Mouse (Mus musculus) testis, postnatal 14 days (tissue): ENCODE measurements at regions not wholly inside any gene's neighbourhood (a gene's known extent, or its start where the extent isn't known, plus 50 kb on each side); places are given as distances from the start of the nearest gene placed in this dataset.

Experiments
- DNase-seq: peaks from one replicate; pipeline ENCODE4 v3.0.0; 2021; ENCODE audit warnings: low spot score

DNA sequence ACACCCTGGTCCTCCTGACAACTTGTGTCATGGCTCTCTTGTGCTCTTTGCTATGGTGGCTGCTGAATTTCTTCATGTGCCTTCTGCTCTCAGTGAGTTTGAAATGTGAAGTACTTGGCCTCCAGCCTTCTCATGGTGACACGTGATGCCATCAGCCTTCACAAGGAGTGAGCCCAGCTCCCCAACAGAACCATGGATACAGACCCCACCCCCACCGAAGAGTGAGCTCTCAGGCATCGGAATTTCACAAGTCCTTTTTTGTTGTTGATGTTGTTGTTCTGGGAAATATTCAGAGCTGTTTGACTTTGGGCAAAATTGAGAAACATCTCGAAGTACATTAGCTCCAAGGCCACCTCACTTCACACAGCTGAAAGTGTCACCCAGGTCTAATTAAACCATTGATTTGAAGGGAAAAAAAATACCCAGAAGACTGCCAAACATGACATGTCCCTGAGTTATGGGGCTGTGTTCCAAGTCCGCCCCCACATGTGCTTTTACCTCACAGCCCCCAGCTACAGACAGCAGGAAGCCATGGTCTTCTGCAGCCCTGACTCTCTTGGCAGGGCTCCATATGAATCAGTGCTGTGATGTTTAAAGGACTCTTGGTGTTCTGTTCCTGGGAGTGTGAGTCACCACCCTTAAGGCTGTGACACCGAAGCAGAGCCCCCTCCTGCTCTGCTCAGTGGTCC lies 205.2 kb upstream of the A230072I06Rik start:
- no peak for DNase-seq

DNA sequence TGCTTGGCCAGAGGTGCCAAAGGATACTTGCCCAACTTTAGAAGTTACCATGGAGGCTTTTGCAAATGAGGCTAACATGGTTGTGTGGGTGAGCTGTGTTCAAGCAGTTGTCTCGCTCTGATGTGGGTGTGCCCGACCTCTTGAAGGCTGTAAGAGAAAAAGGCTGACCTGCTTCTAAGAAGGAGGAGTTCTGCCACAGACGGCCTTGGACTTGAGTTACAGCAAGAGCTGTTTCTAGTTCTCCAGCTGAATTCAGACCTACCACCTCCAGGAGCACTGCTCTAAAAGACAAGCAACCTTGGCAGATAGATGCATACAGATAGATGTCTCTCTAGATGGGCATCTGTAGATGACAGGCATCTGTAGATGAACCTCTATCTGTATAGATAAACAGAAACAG lies 202.7 kb upstream of the A230072I06Rik start:
- no peak for DNase-seq

DNA sequence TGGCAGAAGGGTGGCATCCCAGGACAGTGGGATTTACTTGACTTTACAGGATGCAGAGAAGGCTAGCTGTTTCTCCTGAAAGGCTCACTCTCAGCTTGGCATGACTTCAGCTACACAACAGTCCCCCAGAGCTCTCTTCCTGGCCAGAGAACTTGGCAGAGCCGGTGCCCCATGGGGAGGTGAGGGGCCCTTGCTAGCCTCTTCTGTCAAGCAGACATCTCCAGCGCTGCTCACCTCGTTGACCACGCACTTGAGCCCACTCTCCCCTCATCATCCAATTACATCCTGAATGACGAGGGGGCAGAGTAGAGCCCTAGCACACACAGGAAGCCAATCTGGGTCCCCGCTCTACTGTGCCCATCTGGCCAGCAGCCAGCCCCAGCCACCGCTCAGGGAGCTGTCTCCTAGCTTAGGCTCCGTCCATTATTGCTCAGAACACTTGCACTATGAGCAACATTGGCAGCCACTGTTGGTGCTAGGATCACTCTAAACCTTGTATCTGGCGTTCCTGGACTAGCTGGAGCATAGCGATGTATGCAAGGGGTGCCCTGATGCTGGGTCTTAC lies 201.7 kb upstream of the A230072I06Rik start:
- DNase-seq: no peak

DNA sequence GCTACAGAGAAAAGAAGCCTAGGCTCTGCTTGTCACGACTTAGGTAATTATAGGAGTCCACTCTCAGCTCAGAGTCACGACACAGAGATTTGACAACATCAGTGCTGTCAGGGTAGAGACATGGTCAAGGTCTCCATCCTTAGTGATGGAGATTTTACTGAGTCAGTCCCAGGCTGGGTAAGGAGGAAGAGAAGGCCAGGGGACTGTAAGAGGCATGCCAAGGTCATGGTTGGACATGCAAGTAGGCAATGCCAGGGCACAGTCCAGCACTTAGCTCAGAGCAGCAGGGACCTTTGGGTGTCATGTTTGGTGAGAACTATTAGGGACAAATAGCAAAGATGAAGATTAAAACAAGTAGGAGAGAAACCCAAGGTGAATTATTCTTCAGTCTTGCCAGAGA lies 200.7 kb upstream of the A230072I06Rik start:
- DNase-seq: no peak

DNA sequence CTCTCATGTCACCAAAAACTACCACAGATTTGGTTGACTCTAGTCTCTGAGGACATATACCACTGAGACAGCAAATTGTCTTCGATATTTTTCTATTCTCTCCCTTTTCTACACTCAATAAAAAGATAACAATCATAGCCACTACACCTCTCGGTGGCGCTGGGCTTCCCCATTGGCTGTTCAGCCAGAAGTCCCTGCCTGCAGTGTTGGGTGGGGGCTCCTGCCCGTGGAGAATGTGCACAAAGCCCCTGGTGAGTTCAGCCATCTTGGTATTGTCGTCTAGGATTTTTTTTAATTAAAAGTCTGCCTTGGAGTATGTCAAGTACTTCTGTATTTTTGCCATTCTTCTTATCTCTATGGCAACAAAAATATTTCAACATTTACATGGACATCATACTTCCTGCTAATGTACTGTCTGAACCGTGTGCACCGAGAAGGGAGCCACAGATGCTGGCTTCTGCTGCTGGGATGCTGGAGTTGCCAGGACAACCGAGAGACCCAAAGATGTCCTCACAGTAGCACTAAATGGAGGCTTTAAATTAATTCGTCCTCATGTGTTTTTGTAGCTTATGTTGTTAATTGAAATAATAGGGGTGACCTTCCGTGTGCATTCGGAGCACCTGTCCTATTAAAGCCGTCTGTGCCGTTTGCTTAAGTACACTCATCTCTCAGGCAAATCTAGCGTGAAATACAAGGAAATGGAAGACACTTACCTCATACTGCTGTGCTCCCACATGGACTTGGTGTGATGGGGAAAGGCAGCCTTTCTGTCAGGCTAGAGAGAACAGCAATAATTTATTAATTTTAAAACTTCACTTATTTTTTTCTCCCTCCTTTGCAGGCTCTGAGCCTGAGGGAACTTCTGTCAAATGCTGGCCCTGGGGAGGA lies 199.7 kb upstream of the A230072I06Rik start:
- DNase-seq: no peak

DNA sequence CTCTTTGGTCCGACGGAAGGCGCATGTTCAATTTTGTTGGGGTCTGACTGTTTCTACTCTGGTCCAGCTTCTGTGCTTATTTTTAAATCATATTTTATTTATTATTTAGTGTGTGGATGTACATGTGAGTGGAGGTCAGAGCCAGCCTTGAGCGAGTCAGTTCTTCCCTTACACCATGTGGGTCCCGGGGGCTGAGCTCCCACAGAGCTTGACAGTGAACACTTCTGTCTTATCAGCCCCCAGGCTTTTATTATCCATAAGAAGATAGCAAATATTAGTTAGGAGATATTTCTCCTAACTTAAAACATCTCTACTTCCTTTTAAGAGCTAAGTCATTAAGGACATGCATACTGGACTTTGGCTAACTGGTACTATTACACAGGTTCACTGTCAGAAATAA lies 197.1 kb upstream of the A230072I06Rik start:
- no peak for DNase-seq

DNA sequence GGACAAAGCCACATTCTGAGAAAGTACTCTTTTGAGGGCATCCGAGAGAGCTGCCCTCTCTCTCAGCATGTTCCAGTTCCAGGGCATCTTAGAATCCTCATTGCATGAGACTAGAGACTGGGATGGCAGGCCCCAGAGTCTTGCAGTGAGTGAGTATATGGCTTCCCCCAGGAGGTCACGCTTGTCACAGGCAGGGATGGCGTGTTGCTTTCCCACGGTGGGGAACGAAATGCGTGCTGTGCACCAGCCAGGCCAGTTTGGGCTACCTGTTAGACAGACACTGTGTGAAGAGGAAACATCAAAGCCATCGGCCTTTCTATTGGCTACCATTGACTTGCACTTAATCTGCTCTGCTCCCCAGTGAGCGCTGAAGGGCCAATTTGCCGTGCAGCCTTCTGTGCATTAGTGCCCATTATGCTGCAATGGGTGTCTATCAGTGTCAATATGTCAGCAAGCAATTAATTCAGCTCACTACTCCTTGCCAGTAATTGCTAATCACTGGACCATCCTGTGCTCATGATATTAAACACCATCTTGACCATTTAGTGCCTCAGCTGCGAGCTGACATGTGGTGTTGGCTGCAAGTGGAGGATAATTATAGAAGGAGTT lies 191.3 kb upstream of the A230072I06Rik start:
- no peak for DNase-seq

DNA sequence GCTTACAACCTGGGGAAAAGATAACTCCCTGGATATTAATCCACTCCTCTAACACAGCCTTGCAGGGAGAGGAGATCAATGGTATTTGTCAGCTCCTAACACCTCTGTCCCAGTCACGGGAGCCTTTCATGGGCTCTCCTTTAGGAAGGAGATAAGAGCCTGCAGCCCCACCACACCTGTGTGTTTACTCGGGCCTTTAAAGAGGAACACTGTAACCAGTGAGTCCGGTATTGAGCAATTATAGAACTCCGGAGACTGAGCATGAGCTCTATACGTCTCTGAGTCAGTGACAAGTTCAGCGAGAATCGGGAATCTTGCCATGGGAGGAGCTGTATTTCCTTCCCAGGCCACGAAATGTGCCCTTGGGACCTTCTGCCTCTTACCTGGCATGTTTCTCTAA lies 178.5 kb upstream of the A230072I06Rik start:
- DNase-seq: no peak

DNA sequence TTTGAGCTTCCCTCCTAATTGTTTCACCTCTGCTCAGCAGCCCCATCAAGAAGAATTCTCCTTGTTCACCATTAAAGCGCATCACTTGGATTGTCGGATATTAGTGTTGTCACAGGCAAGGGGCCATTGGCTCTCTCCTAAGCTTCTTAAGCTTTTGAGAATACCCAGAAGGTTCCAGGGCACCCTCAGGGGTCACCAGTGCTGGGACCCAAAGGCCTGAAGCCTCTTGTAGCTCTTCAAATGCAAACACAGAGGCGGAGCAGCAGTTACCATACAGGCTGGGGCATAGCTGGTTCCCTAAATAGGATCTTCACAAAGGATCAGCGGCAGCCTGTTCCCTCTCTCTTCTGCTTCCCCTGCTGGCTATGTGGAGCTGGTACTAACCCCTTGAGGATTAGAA lies 175.3 kb upstream of the A230072I06Rik start:
- no peak for DNase-seq

DNA sequence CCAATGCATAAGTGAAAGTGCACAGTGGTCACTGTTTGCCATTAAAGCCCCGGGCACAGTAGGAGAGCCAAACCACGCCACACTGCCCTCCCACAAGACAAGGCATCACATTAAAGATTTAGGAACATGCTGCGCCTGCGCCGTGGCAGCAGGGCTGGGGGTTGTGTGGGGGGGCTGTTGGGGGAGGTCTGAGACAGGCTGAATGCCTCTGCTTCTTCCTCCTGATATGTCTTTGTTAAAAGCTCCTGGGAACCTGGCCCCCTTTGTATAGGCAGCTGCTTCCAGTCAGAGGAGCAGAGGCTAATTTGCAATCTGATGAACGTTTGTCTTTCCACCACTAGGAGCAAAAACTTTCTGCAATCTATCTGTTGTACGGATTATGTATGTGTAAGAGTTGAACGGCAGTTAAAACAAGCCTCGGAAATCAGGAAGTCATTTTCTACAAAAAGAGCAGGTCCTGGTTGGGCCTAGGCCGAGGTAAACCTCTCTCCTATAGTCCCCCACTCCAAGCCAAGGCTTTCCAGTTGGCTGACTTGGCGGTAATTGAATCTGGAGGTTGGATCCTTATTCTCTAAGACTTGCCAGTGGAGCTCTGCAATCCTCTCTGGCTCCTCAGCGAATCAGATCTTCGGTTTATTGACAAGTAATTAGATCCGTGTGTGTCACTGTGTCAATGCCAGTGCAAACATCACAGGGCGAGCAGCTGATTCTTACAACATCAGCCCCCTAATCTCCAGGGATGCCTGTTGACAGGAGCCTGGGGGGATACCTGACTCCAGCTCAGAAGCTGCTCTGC lies 173.3 kb upstream of the A230072I06Rik start:
- no peak for DNase-seq

DNA sequence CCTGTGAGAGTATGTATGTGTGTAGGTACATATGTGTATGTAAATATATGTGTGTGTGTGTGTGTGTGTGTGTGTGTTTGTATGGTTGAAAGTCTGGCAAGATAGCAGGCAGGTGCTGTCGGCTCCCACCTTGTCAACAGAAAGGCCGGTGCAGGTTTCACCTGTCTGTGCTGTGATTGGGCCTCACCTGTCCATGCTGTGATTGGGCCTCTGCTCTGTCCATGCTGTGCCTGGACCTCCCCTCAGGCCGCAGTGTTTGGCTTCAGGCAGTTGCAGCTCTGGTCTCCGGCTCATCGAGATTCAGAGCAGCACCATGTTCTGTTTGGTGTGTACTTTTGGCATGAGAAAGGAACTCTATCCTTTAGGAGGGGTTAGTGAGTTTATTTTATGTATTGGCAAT lies 170.0 kb upstream of the A230072I06Rik start:
- DNase-seq: no peak

DNA sequence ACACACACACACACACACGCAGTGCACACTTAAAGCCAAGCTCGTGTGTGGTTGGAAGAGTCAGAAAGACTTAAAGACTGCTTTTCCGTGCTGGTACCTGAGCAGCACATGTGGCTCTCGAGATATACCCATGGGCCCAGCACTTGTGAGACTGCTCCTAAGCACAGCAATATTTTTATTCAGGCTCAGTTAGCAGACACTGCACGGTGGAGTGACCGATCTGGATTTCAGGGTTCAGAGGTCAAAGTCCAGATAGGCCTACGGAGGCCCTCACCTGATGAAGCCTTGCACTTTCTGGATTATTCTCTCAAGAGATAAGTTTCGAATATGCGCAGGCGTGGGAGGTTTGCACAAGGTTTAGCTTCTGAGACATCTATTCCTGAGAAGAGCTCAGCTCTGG lies 167.0 kb upstream of the A230072I06Rik start:
- no peak for DNase-seq

DNA sequence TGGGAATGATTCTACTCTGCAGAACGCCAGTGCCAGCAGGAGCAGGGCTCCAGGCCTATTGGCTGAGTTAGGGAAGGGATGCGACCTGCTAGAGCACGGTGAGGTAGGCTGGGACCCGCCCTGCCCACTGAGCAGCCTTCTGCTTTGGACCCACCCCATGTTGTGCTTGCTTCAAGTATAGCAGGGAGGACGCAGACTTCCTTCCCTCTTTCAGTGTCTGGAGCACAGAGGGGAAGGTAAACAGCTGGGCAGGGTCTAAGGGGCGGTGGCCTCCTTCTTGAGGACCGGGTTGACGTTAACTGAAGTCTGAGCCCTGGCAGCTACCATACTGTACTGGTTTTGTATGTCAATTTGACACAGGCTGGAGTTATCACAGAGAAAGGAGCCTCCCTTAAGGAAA lies 165.6 kb upstream of the A230072I06Rik start:
- DNase-seq: no peak

DNA sequence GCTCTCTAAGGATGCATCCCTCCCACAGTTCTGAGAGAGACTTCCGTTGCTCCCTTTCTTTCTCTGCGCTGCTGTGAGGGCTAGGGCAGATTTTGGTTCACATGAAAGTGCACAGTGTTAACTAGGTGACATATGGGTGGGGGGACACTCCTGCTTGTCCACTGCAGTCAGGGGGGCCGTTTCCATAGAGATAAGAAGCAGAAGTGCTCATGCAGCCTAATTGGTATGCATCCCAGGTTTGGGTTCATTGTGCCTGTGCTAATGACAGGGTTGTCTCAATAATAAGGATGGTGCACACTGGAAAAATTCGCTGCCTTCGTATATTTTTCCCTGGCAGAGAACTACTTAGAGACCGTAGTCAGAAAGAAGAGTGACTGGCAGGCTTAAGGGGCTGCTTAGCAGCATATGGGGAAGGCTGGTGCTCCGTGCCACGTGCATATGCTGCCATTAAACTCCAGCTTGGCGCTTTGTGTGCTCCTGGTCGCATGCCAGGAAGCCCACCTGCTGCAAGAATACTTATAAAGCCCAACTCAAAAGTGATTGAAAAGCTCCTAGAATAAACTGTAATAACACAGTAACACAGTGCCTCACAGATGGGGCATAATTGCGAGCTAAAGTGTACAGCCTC lies 152.1 kb upstream of the A230072I06Rik start:
- DNase-seq: no peak

DNA sequence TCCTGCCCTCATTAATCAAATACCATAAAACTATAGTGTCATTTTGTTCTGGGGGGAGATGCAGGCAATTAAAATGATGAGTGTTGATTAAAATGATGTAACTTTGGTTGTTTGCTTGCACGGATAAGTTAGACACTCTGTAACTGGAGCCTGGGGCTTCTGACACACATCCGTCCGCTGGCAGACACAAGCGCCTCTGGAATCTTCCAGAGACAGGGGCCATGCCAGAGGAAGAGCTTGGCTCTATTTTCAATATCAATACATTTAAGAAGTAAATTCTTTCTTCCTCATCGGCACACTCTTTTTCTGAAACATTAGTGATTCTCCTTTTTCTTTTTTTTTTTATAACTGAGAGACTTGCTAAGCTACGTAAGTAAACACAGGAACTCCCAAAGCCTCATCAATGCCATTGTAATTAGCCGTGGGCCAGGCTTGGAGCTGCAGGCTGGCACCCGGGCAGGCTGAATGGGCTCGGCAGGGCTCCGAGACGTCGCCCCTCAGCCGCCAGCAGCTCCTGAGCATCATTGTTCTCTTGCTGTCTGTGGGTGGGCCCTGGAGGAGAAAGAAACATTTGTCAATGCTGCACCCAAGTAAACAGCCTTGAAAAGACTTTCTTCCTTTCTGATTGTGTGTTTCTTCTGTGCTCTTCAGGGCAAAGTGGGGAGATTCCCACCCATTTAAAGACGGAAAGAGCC lies 151.4 kb upstream of the A230072I06Rik start:
- no peak for DNase-seq

DNA sequence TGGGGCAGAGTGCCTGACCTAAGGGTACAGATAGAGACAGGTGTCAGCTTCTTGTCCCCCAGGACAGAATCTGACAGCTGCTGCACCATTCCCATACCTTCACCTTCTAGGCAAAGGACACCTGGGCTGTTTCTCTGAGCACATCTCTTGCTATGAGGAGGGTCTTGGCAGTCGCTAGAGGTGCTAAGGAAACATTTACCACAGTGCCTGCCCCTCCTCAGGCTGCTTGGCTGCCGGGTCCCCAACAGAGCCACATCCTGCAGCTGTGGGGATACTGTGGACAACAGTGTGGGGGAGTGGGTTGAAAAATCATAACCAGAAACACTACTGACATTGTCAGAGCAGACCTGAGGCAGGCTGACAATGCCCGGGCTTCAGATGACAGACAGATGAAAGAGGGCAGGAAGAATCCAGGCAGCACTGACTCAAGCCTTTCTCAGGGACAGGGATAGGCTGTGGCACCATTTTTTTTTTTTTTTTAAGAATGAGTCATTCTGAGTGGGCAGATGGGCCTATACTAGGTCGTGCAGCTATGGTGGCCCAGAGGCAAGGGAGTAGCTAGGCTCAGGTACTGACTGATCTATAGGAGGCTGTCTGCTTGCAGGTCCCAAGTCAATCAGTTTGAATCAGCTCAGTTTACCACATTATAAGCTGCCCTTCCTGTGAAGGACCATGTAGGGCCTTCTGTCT lies 150.7 kb upstream of the A230072I06Rik start:
- DNase-seq: no peak

DNA sequence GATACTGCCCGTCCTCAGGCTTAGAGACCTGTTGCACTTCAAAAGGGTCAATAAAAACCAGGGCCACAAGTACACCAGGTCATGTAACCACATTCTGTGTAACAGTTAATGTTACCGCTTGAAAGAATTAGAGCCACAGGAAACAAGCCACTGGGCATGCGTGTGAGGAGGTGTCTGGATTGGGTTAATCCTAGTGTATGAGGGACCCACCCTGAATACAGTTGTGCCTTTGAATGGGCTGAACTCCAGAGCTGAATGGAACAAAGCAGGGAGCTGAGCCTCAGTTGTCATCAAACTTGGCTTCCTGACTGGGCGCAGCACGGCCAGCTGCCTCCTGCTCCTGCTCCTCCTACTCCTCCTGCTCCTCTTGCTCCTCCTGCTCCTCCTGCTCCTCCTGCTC lies 148.0 kb upstream of the A230072I06Rik start:
- no peak for DNase-seq

DNA sequence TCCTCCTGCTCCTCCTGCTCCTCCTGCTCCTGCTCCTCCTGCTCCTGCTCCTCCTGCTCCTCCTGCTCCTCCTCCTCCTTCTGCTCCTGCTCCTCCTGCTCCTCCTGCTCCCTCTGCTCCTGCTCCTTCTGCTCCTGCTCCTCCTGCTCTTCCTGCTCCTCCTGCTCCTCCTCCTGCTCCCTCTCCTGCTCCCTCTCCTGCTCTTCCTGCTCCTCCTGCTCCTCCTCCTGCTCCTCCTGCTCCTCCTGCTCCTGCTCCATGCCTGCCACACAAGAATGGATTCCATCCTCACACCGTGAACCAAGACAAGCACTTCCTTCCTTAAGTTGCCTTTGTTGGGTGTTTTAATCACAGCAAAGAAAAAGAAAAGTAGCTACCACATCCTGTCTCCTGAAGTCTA lies 144.4 kb upstream of the A230072I06Rik start:
- DNase-seq: no peak

DNA sequence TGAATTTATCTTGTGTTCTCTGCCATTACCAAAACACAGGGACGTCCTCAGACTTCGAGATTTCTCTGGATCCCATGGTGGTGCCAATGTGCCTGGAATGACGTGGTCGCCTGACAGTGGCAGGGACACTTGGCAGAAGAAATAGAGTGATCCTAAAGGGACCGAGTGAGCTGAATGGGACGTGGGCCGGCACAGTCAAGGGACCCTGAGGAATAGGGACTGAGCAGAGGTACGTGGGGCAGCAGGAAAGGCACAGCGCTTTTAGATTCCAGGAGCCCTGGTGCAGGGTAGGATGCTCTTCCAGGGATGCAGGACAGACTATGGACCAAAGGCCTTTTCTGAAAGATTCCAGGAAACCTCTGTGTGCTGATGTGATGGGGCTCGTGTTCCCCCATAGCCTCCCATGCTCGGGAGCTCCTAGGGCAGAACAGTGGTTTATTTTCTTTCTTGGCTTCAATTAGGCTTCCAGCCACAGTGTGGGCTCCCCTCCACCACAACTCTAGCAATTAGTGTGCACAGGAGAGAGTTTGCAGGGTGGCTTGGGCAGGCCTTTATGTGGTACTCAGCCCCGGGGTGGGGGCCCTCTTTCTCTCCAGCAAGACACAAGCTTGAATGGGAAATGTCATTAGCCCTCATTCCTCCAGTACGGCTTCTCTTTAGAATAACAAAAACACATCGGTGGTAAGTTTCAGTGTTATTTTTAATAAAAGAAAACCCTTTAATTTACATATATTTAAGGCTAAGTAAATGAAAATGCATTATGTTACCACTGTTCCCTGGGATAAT lies 143.0 kb upstream of the A230072I06Rik start:
- no peak for DNase-seq

DNA sequence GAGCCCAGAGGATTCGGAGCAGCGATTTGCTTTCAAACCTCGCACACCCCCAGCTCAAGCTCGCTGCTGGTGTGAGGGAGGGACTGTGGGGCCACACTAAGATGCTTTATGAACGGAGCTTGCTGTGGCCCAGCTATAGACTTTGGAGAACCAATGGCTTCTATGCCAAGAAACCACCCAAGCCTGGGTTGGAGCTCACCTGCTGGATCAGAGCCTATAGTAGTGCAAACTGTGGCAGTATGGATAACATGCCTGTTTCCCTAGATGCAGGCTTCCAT lies 142.5 kb upstream of the A230072I06Rik start:
- DNase-seq: no peak
